Mouse (Mus musculus): Measurements from ENCODE around the gene Gm20388. TPM values are rescaled to one million over a fixed set of nuclear protein-coding genes. Genes with fewer than 3 reads are reported as not detected.
A peak's percentile ranks its signal among the peaks of the same experiment; 100 is the strongest.

The Gm20388 gene
- total RNA-seq, 2 experiments from 2014 or later, result 2.2 to 7.6 TPM

- no peak overlapping the region for H3K4me3 ChIP-seq
- peak overlapping the region; percentile 93 for H3K27ac ChIP-seq
- no peak for DNase-seq (ENCODE audit: low spot score in 2 of 2)
Observed at GRCm38 (mm10) chr8:123880821-123881350, 3970.2 kb downstream of the Gm20388 start.

GRCm38 (mm10) chr8:123882412-123882811 is 3971.8 kb downstream of the Gm20388 start:
- no peak for DNase-seq (ENCODE audit: low spot score in 2 of 2)
- Histone ChIP-seq H3K27ac (peak overlapping the region; percentile 98), H3K4me3 (no peak overlapping the region)
- no peak for TF ChIP-seq CTCF (conservative IDR thresholded peaks at IDR 0.05)

More at GRCm38 (mm10) chr8:123880821-123881350, 3970.2 kb downstream of the Gm20388 start:
- TF ChIP-seq CTCF (conservative IDR thresholded peaks at IDR 0.05), result peak; percentile 40

- peak overlapping the region; percentile 98 for H3K27ac ChIP-seq
- no peak for DNase-seq (ENCODE audit: low spot score in 2 of 2)
- no peak for TF ChIP-seq CTCF (conservative IDR thresholded peaks at IDR 0.05)
- H3K4me3 ChIP-seq, result no peak overlapping the region
Observed at GRCm38 (mm10) chr8:123883094-123883493, 3972.5 kb downstream of the Gm20388 start.

- no peak for TF ChIP-seq CTCF (conservative IDR thresholded peaks at IDR 0.05)
- peak; percentile 75 to 91 for DNase-seq (ENCODE audit: low spot score in 2 of 2)
- H3K27ac ChIP-seq, result peak overlapping the region; percentile 98
- no peak overlapping the region; the same call in 1 of the 2 replicates for H3K4me3 ChIP-seq
Observed at GRCm38 (mm10) chr8:123884721-123885565, 3974.3 kb downstream of the Gm20388 start.

GRCm38 (mm10) chr8:123887163-123887562 is 3976.5 kb downstream of the Gm20388 start:
- H3K4me3 ChIP-seq, result no peak overlapping the region
- no peak overlapping the region for H3K27ac ChIP-seq
- no peak for DNase-seq (ENCODE audit: low spot score in 2 of 2)
- TF ChIP-seq CTCF (conservative IDR thresholded peaks at IDR 0.05), result no peak

GRCm38 (mm10) chr8:123887956-123888355 is 3977.3 kb downstream of the Gm20388 start:
- DNase-seq (ENCODE audit: low spot score in 2 of 2), result no peak
- Histone ChIP-seq H3K27ac (no peak overlapping the region), H3K4me3 (no peak overlapping the region)
- TF ChIP-seq CTCF (conservative IDR thresholded peaks at IDR 0.05), result no peak

- no peak overlapping the region for H3K27ac ChIP-seq
- TF ChIP-seq CTCF (conservative IDR thresholded peaks at IDR 0.05), result no peak
- no peak for DNase-seq (ENCODE audit: low spot score in 2 of 2)
- no peak overlapping the region for H3K4me3 ChIP-seq
Observed at GRCm38 (mm10) chr8:123889797-123890196, 3979.2 kb downstream of the Gm20388 start.

- peak overlapping the region; percentile 62 for H3K4me3 ChIP-seq
- H3K27ac ChIP-seq, result peak overlapping the region; percentile 97
- no peak for DNase-seq (ENCODE audit: low spot score in 2 of 2)
- TF ChIP-seq CTCF (conservative IDR thresholded peaks at IDR 0.05), result no peak
Observed at GRCm38 (mm10) chr8:123891271-123891670, 3980.6 kb downstream of the Gm20388 start.

- Histone ChIP-seq H3K27ac (peak overlapping the region; percentile 97), H3K4me3 (peak overlapping the region; percentile 62)
- no peak for TF ChIP-seq CTCF (conservative IDR thresholded peaks at IDR 0.05)
- DNase-seq (ENCODE audit: low spot score in 2 of 2), result peak; percentile 82 to 88
Observed at GRCm38 (mm10) chr8:123891883-123892585, 3981.4 kb downstream of the Gm20388 start.

- TF ChIP-seq CTCF (conservative IDR thresholded peaks at IDR 0.05), result peak; percentile 53
- Histone ChIP-seq H3K4me3 (peak overlapping the region; percentile 62), H3K27ac (peak overlapping the region; percentile 97)
- no peak for DNase-seq (ENCODE audit: low spot score in 2 of 2)
Observed at GRCm38 (mm10) chr8:123892586-123893155, 3982.0 kb downstream of the Gm20388 start.

- no peak for TF ChIP-seq CTCF (conservative IDR thresholded peaks at IDR 0.05)
- H3K27ac ChIP-seq, result peak overlapping the region; percentile 97; the same call in 1 of the 2 replicates
- no peak overlapping the region for H3K4me3 ChIP-seq
- DNase-seq (ENCODE audit: low spot score in 2 of 2), result no peak
Observed at GRCm38 (mm10) chr8:123893413-123893812, 3982.8 kb downstream of the Gm20388 start.

- DNase-seq (ENCODE audit: low spot score in 2 of 2), result no peak
- Histone ChIP-seq H3K4me3 (no peak within 1 kb of the TSS), H3K27ac (no peak within 1 kb of the TSS)
- no peak for TF ChIP-seq CTCF (conservative IDR thresholded peaks at IDR 0.05)
Observed at GRCm38 (mm10) chr8:123894502-123895097, 3984.0 kb downstream of the Gm20388 start, which contains the start of gene Acta1. TSS of gene Acta1 (minus strand) at chr8:123894751.
